Mouse (Mus musculus): ENCODE results near the gene Rnf144a.

DNA sequence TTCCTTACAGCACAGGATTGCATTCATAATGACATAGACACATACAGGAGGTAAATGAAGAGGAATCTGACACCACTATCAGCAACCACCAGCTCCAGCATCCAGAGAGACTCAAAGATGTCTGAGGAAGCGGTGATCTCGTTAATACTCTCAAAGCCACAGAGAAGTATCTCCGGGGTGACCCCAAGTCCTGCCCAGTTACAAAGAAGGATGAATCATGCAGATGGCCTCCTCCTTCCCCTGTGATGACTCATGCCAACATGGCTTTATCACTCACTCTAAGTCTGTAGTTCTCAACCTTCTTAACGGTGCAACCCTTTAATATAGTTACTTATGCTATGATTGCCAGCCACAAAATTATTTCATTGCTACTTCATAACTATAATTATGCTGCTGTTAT lies 74.4 kb downstream of the Rnf144a start:
- no peak for TF ChIP-seq CTCF (IDR thresholded peaks at IDR 0.05; ENCODE audit: borderline replicate concordance, insufficient read depth, low read length)
- no peak for TF ChIP-seq POLR2A (IDR thresholded peaks at IDR 0.05; ENCODE audit: low read depth, low read length)

Data from embryonic fibroblast, embryonic 13.5 days (primary cell).